Mouse (Mus musculus): Measurements from ENCODE around the gene Mrpl46. TPM values are rescaled to one million over a fixed set of nuclear protein-coding genes. Genes with fewer than 3 reads are reported as not detected.

The Mrpl46 gene
- polyA plus RNA-seq, 1 experiment = 23.9 TPM

DNA sequence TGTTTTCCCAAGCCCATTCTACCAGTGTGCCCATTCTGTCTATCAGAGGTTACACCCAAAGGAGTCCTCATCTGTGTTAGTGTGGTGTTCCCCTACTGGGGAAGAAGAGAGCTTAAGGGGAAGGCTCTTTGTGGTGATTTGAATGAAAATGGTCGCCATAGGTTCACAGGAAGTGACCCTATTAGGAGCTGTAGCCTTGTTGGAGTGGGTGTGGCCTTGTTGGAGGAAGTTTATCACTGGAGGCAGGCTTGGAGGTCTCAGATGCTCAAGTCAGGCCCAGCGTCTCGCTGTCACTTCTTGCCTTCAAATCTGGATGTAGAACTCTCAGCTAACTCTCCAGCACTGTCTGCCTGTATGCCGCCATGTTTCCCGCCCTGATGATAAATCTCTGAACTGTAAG lies 12.4 kb downstream of the Mrpl46 start:
- 92% methylated on average over 5 of the region's 5 CpGs for WGBS
- DNase-seq (ENCODE audit: low read depth, low spot score) = no peak

- 45% methylated on average over 7 of the region's 7 CpGs for WGBS
- DNase-seq (ENCODE audit: low read depth, low spot score) = no peak
Measured at GRCm38 (mm10) chr7:78769075-78769652, 14.2 kb downstream of the Mrpl46 start.

DNA sequence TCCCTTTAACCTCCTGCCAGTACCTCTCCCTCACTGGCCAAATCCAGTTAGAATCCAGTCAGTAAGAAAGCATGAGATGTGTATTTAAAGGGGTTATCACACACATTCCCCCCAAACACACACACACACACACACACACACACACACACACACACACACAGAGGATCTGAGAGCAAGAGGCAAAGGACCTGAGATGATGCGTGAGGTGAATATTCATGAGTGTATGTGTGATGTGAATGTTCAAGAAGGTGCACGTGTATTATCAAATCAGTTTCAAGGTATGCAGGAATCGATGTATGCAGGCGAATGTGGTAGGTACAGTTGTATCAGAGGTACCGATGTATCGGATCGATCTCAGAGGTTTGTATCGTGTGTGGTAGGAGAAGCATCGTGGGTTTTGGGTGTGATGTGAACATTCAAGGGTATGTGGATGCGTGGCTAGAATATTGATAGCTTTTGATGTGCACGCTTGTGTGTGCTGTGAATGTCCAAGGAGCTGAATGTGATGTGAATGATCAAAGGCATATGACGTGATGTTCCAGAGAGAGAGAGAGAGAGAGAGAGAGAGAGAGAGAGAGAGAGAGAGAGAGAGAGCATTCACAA lies 15.3 kb downstream of the Mrpl46 start:
- WGBS = 85% methylated on average over 12 of the region's 12 CpGs
- no peak for DNase-seq (ENCODE audit: low read depth, low spot score)

- WGBS = 17% methylated on average over 18 of the region's 18 CpGs
- no peak for DNase-seq (ENCODE audit: low read depth, low spot score)
Measured at GRCm38 (mm10) chr7:78766019-78766683, 17.2 kb downstream of the Mrpl46 start.

DNA sequence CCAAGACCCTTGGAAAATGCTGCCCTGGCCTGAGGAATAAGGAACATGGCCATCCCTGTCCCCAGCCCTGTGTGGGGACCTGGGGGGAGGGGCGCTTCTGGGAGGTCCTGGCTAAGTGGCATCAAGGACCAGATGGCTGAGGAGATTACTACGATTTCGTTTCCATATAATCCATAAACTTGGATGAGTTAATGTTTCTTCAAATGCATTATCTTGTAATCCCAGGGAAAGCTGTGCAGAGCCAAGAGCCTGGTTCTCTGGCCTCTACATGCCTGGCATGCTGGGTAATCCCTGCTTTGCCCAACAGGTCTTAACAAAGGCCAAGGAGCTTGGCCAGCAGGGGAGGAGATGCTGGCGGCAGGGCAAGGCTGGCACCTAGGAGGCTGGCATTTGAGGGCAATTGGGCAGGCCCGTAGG lies 18.1 kb downstream of the Mrpl46 start:
- no peak for DNase-seq (ENCODE audit: low read depth, low spot score)
- 74% methylated on average over 5 of the region's 5 CpGs for WGBS

GRCm38 (mm10) chr7:78763801-78764200 lies 19.5 kb downstream of the Mrpl46 start:
- no peak for DNase-seq (ENCODE audit: low read depth, low spot score)
- WGBS = 82% methylated on average over 3 of the region's 3 CpGs

DNA sequence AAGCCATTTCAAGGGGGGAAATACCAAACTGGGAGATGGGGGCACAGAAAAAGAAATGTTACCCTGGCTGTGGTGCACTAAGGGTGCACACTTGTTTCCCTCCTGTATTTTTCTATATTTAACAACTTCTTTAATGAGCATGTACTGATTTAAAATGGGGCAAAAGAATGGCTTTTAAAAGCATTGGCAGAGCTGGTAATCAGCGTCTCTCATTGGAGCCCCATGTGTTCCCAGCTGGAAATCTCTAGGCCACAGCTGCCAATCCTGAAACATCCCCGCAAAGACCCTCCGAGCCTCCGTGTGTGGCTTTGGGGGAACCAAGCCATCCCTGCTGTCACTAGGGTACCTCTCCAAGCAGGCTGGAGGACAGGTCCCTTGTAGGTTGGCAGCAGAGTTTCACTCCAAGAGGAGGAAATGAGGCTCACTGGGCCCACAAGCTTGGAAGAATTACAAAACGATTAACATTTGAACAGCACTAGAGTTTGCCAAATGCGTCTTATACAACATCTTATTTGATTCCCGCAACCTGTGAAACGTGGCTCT lies 28.8 kb downstream of the Mrpl46 start:
- DNase-seq (ENCODE audit: low read depth, low spot score) = no peak

GRCm38 (mm10) chr7:78753752-78754457 lies 29.4 kb downstream of the Mrpl46 start:
- DNase-seq (ENCODE audit: low read depth, low spot score) = no peak
- WGBS = 63% methylated on average over 7 of the region's 7 CpGs

More for the DNA sequence above, 28.8 kb downstream of the Mrpl46 start:
- WGBS = 61% methylated on average over 8 of the region's 8 CpGs

GRCm38 (mm10) chr7:78752961-78753360 lies 30.4 kb downstream of the Mrpl46 start:
- DNase-seq (ENCODE audit: low read depth, low spot score) = no peak
- 87% methylated on average over 4 of the region's 4 CpGs for WGBS

GRCm38 (mm10) chr7:78743731-78744385 lies 39.5 kb downstream of the Mrpl46 start:
- DNase-seq (ENCODE audit: low read depth, low spot score) = no peak
- 72% methylated on average over 5 of the region's 5 CpGs for WGBS

DNA sequence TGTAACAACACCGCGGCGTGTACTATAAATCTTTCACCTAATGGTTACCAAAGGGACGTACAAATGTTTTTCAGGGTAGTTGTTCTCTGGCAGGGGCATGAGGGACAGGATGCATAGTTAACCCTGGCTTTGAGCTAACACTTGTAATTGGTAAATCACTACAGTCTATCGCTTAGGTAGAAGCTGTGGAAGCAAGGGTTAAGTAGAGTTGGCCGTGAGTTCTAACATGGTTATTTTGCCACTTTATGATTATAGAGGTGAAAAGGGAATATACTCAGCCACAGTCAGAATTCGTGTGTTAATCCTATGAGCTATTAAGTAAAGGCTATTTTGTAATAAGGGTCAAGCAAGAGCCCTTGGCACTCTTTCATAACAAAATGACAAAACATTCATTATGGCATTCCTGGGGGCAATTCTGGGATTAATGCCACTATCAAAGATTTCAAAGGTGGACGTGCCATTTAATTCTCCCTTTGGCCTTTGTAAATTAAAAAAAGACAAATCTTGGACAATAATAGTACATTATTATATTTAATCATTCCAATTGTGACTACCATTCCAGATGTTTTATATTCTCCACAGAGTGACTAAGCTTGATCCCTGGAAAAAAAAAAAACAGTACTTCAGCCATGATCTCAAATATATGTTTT lies 43.9 kb downstream of the Mrpl46 start:
- no peak for DNase-seq (ENCODE audit: low read depth, low spot score)
- WGBS = 65% methylated on average over 8 of the region's 8 CpGs

DNA sequence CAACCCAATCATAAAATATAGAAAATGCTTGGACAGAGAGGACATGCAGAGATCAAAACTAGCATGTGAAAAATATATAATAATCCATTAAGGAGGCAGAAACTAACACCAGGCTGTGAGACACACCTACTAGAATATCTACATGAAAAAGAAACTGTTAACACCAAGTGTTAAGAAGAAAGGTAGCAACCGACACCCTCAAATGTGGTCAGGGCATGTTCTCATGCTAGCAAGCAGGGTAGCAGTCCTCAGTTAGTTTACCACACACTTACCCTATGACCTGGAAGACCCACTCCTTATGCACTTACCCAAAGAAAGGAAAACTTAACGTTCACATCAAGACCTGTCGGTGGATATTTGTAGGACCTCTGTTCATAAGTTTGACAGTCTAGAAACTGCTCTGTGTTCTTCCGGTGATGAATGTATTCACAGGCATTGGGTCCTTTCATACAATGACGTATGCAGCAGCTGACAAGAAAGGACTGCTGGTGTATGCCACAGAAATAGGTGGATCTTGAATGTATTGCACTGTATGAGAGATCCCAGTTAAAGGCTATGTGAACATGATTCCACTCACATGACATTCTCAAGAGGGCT lies 45.6 kb downstream of the Mrpl46 start, which contains the start of gene Ntrk3:
TSS of gene Ntrk3 (minus strand) at position 399 of the 597 bp plus-strand sequence.
- DNase-seq (ENCODE audit: low read depth, low spot score) = no peak
- 79% methylated on average over 5 of the region's 5 CpGs for WGBS

- WGBS = 92% methylated on average over 6 of the region's 6 CpGs
- DNase-seq (ENCODE audit: low read depth, low spot score) = no peak
Measured at GRCm38 (mm10) chr7:78737196-78737595, 46.1 kb downstream of the Mrpl46 start.

GRCm38 (mm10) chr7:78731391-78731790 lies 51.9 kb downstream of the Mrpl46 start:
- no peak for DNase-seq (ENCODE audit: low read depth, low spot score)
- WGBS = 40% methylated on average over 8 of the region's 8 CpGs

Other genes with a start within 250 kb of the Mrpl46 start
- 1.0 and 1.5 TPM in 2 replicates for gene Ntrk3, start 45.5 kb downstream of the Mrpl46 start, polyA plus RNA-seq (2012; rRNA removed)
- gene Mrps11, start 412 bp downstream of the Mrpl46 start, polyA plus RNA-seq (2012; rRNA removed) = 43.5 and 49.4 TPM in 2 replicates
- 11.9 and 12.9 TPM in 2 replicates for gene Det1, start 63.7 kb upstream of the Mrpl46 start, polyA plus RNA-seq (2012; rRNA removed)
- gene Aen, start 112.3 kb upstream of the Mrpl46 start, polyA plus RNA-seq (2012; rRNA removed) = 12.6 and 16.1 TPM in 2 replicates
- gene Isg20, start 129.9 kb upstream of the Mrpl46 start, polyA plus RNA-seq (2012; rRNA removed) = 12.8 and 18.8 TPM in 2 replicates